Mouse (Mus musculus): ENCODE data around the gene Olfr564. TPM values are rescaled to one million over a fixed set of nuclear protein-coding genes. Genes with fewer than 3 reads are reported as not detected.

Olfr564 gene
- total RNA-seq (2022) = under 1 TPM in 3 of 4 experiments, not detected in 1; 0.40 to 0.68 (median 0.51) TPM

GRCm38 (mm10) chr7:102803180-102803579 is at the start of gene Olfr564:
Olfr564 (plus strand) TSS chr7:102803480.
- DNase-seq (ENCODE audit: low spot score in 2 of 2) = no peak

- DNase-seq (ENCODE audit: low spot score in 2 of 2) = no peak
Measured at GRCm38 (mm10) chr7:102759266-102759665, 44.0 kb upstream of the Olfr564 start, which contains the start of the genes Olfr560 and Olfr78. Olfr560 (minus strand) TSS chr7:102759366. Olfr78 (minus strand) TSS chr7:102759471.

- DNase-seq (ENCODE audit: low spot score in 2 of 2) = no peak
Measured at GRCm38 (mm10) chr7:102770921-102771320, 32.4 kb upstream of the Olfr564 start, which contains the start of gene Olfr561. Olfr561 (plus strand) TSS chr7:102771221.

Other genes starting within 250 kb of the Olfr564 start
- 1 to 10 TPM; 3.5 to 5.9 (median 4.8) TPM for gene Trim21, start 238.0 kb upstream of the Olfr564 start, total RNA-seq (2022)
- 1 to 10 TPM; 1.3 to 3.4 (median 2.2) TPM for gene Olfr550, start 232.0 kb upstream of the Olfr564 start, total RNA-seq (2022)
- gene Olfr551, start 211.6 kb upstream of the Olfr564 start, total RNA-seq (2022) = not detected
- under 1 TPM; 0.14 to 0.33 (median 0.18) TPM for gene Olfr552, start 205.7 kb upstream of the Olfr564 start, total RNA-seq (2022)
- gene Olfr553, start 185.3 kb upstream of the Olfr564 start, total RNA-seq (2022) = not detected
- gene Olfr554, start 165.0 kb upstream of the Olfr564 start, total RNA-seq (2022) = under 1 TPM in 1 of 4 experiments, not detected in 3; 0.24 TPM
- gene Olfr555, start 144.7 kb upstream of the Olfr564 start, total RNA-seq (2022) = not detected
- under 1 TPM in 1 of 4 experiments, not detected in 3; 0.19 TPM for gene Olfr556, start 138.6 kb upstream of the Olfr564 start, total RNA-seq (2022)
- 1 to 10 TPM; 6.8 to 8.6 (median 8.0) TPM for gene Trim68, start 116.2 kb upstream of the Olfr564 start, total RNA-seq (2022)
- under 1 TPM; 0.12 to 0.85 (median 0.17) TPM for gene Olfr557, start 107.6 kb upstream of the Olfr564 start, total RNA-seq (2022)
- gene Olfr558, start 101.3 kb upstream of the Olfr564 start, total RNA-seq (2022) = under 1 TPM; 0.31 to 0.49 (median 0.39) TPM
- gene Olfr33, start 84.4 kb upstream of the Olfr564 start, total RNA-seq (2022) = not detected
- not detected for gene Olfr559, start 76.0 kb upstream of the Olfr564 start, total RNA-seq (2022)
- gene Olfr560, start 44.1 kb upstream of the Olfr564 start, total RNA-seq (2022) = not detected
- under 1 TPM in 3 of 4 experiments, not detected in 1; 0.13 to 0.37 (median 0.16) TPM for gene Olfr78, start 44.0 kb upstream of the Olfr564 start, total RNA-seq (2022)
- not detected for gene Olfr561, start 32.3 kb upstream of the Olfr564 start, total RNA-seq (2022)
- gene Olfr566, start 55.3 kb downstream of the Olfr564 start, total RNA-seq (2022) = not detected
- not detected for gene Olfr568, start 73.6 kb downstream of the Olfr564 start, total RNA-seq (2022)
- gene Olfr569, start 87.4 kb downstream of the Olfr564 start, total RNA-seq (2022) = not detected
- gene Olfr570, start 91.1 kb downstream of the Olfr564 start, total RNA-seq (2022) = not detected
- not detected for gene Olfr571, start 114.1 kb downstream of the Olfr564 start, total RNA-seq (2022)
- not detected for gene Olfr572, start 120.9 kb downstream of the Olfr564 start, total RNA-seq (2022)
- gene Olfr573-ps1, start 139.1 kb downstream of the Olfr564 start, total RNA-seq (2022) = not detected
- gene Olfr574, start 145.0 kb downstream of the Olfr564 start, total RNA-seq (2022) = not detected
- gene Olfr575, start 155.3 kb downstream of the Olfr564 start, total RNA-seq (2022) = not detected
- gene Olfr576, start 159.2 kb downstream of the Olfr564 start, total RNA-seq (2022) = not detected
- not detected for gene Olfr577, start 172.5 kb downstream of the Olfr564 start, total RNA-seq (2022)
- gene Olfr578, start 185.8 kb downstream of the Olfr564 start, total RNA-seq (2022) = not detected
- not detected for gene Olfr582, start 234.5 kb downstream of the Olfr564 start, total RNA-seq (2022)
- not detected for gene Olfr583, start 247.8 kb downstream of the Olfr564 start, total RNA-seq (2022)